Mouse (Mus musculus): Measurements from ENCODE around the gene Bhlhb9. TPM values are rescaled to one million over a fixed set of nuclear protein-coding genes. Genes with fewer than 3 reads are reported as not detected.

The Bhlhb9 gene
- 2.3 and 3.0 TPM in 2 replicates for total RNA-seq (2023)

GRCm38 (mm10) chrX:135797212-135797644, at the start of gene Bhlhb9:
TSS of gene Bhlhb9 (plus strand) at chrX:135797594.

DNA sequence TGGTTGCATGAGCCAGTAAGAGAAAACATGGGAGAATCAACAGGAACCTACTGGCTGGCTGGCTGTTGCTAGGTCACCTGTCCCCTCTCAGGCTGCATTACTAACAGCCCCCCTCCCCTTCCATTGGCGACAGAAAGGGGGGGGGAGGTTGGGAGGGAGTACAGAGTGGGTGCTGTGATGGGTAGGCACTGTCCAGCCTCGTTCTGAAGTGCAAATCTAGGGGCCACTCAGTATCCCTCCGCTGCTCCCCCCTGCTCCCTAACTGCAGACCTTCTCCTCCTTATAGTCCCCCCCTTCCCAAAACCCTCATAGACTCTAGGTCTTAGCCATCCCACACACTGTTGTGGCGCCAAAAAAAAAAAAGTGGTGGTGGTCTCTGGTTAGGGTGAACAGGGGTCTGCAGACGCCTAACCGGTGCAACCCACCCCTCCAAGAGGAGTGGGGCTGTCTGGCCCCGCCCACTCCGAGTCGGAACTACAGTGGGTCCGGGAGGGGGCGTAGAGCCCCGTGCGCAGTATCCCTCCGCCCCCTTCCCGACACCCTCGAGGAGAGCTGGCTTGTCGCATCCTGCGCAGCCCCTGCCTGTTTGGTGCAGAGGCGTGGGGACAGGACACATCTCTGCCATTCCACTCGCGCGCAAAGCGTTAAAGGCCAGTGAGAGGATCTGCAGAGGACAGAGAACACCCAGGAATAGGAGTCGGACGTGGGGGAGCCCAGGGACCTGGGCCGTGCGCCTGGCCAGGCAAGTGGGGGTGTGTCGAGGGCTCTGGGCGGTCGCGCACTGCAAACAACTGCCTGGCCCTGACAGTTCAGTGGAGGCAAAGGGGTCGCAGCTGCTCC, 41.3 kb downstream of the Bhlhb9 start, which contains the start of gene Gprasp2:
Gene Gprasp2, plus strand, starts transcription at position 514 of the 840 bp plus-strand sequence.

Other genes starting within 250 kb of the Bhlhb9 start
- not detected in 2 replicates for gene Nxf7, start 198.8 kb upstream of the Bhlhb9 start, total RNA-seq (2023)
- gene Prame, start 169.9 kb upstream of the Bhlhb9 start, total RNA-seq (2023): not detected in 2 replicates
- not detected in 2 replicates for gene Tcp11x2, start 103.8 kb upstream of the Bhlhb9 start, total RNA-seq (2023)
- gene Tmsb15a, start 72.3 kb upstream of the Bhlhb9 start, total RNA-seq (2023): not detected in 2 replicates
- 13.2 and 14.6 TPM in 2 replicates for gene Armcx5, start 54.9 kb upstream of the Bhlhb9 start, total RNA-seq (2023)
- 15.9 and 16.8 TPM in 2 replicates for gene Gprasp1, start 54.9 kb upstream of the Bhlhb9 start, total RNA-seq (2023)
- 1.7 TPM in 1 of 2 replicates, not detected in the other for gene Gprasp2, start 41.4 kb downstream of the Bhlhb9 start, total RNA-seq (2023)
- gene Arxes2, start 196.2 kb downstream of the Bhlhb9 start, total RNA-seq (2023): 0.32 TPM in 1 of 2 replicates, not detected in the other
- gene Arxes1, start 235.8 kb downstream of the Bhlhb9 start, total RNA-seq (2023): not detected in 2 replicates

All from neutrophil, adult 65 days (primary cell).